8 mouse cellular contexts compared by ENCODE assay signal in the genomic region with DNA sequence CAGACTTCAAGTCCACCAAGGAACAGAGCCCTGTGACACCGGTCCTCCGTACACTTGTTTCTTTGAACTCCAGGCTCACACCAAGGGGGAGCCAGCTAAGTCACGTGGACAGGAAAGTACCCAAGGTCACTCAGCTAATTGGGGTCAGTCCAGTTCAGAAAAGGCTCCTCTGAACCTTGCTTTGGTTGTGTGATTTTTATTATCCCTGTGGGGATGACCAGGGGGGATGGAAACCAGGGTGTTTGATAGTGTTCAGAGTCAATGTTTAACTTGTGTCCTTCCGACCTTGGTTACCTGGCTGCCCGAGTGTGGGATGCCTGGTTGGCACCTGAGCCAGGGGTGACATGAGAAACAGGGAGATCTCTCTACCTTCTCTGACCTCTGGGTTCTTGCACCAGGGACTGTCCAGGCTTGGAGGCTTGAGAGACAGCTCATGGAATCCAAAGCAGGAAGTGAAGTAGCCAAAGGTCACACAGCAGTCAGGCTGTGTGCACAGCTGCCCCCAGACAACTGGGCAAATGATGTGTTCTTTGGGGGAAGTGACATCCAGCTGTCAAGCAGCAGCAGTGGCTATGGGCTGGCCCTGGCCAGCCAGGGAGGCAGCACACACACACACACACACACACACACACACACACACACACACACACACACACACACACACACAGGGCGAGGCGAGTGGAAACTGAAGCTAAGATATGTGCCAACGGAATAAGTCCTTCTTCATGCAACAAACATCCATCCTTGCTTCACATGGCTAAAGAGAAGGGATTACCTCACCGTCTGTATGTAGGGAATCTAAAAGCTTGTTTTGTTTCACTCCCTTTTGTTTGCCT.
DNase-seq lines count a peak whose midpoint lies in the region; ATAC-seq and TF ChIP-seq lines count a peak whose summit lies in the region.
"Had no signal": no experiment of that assay in that cellular context is flagged by ENCODE, and none has a peak within 500 bp of the region (broad histone marks: within the 10 kb centered on the region; RNA-seq: fewer than 3 reads in every experiment).

No protein-coding gene starts in this region.

- no peak overlapping the region for H3K27ac ChIP-seq in embryonic facial prominence, embryonic 12.5 days
- H3K27ac ChIP-seq in lung, postnatal 0 days (ENCODE audit: low read length), result no peak overlapping the region

- no peak overlapping the region for H3K4me3 ChIP-seq in embryonic facial prominence, embryonic 12.5 days
- H3K4me3 ChIP-seq in lung, postnatal 0 days (ENCODE audit: low read depth, low read length), result no peak overlapping the region

- H3K4me1 ChIP-seq in embryonic facial prominence, embryonic 12.5 days, result peaks cover 11% of the 10 kb centered on the region
- H3K4me1 ChIP-seq in lung, postnatal 0 days (ENCODE audit: insufficient read depth, low read depth, low read length), result no peaks in the 10 kb centered on the region

- 0 out of 2 replicates have a peak, but pooled peaks have one; percentile 13 for ATAC-seq in embryonic facial prominence, embryonic 12.5 days (ENCODE audit: insufficient number of reproducible peaks, insufficient read depth, low FRiP score, low TSS enrichment)
- peak; percentile 95 for ATAC-seq in lung, postnatal 0 days

- no peak for TF ChIP-seq EP300 in lung, postnatal 0 days (IDR thresholded peaks at IDR 0.05)

- no peaks in the 10 kb centered on the region for H3K36me3 ChIP-seq in embryonic facial prominence, embryonic 12.5 days
- H3K36me3 ChIP-seq in lung, postnatal 0 days (ENCODE audit: insufficient read depth, low read length), result no peaks in the 10 kb centered on the region

- no peak overlapping the region for H3K4me2 ChIP-seq in embryonic facial prominence, embryonic 12.5 days (replicated peaks)
- H3K4me2 ChIP-seq in lung, postnatal 0 days (replicated peaks; ENCODE audit: low read depth, low read length), result no peak overlapping the region

- no peaks in the 10 kb centered on the region for H3K27me3 ChIP-seq in embryonic facial prominence, embryonic 12.5 days
- no peaks in the 10 kb centered on the region for H3K27me3 ChIP-seq in lung, postnatal 0 days (replicated peaks; ENCODE audit: insufficient read depth, low read length)

- WGBS in embryonic facial prominence, embryonic 12.5 days, result 40% methylated on average over 9 of the region's 9 CpGs
- 37% methylated on average over 9 of the region's 9 CpGs for WGBS in lung, postnatal 0 days

- no peaks in the 10 kb centered on the region for H3K9me3 ChIP-seq in embryonic facial prominence, embryonic 12.5 days
- H3K9me3 ChIP-seq in lung, postnatal 0 days (ENCODE audit: low read length), result no peaks in the 10 kb centered on the region

- TF ChIP-seq CTCF in lung, postnatal 0 days (IDR thresholded peaks at IDR 0.05), result 0 out of 2 replicates have a peak, but pooled peaks have one; percentile 4

- H3K9ac ChIP-seq in embryonic facial prominence, embryonic 12.5 days, result no peak overlapping the region
- no peak overlapping the region for H3K9ac ChIP-seq in lung, postnatal 0 days (replicated peaks; ENCODE audit: low read depth)

- peak; percentile 71 for DNase-seq in embryo, embryonic 10 days (ENCODE audit: low spot score)
- peak; percentile 85 to 94 for DNase-seq in kidney, postnatal 25 days
- DNase-seq in lung, postnatal 0 days (ENCODE audit: low spot score), result peak; percentile 87
- no peak for DNase-seq in gastrocnemius, postnatal 10 days
- DNase-seq in ovary, postnatal 36 days (ENCODE audit: low spot score), result no peak
- DNase-seq in cerebellum, postnatal 10 days, result no peak
- DNase-seq: spleen, adult 18-20 months had no signal

Comparison
In these comparisons a context has a peak if more than half of its experiments do, and no peak if none do; other contexts are left out.
1. DNase-seq: peak in embryo, embryonic 10 days (single experiment), kidney, postnatal 25 days (2 of 2) and lung, postnatal 0 days (single experiment); none in gastrocnemius, postnatal 10 days (single experiment), ovary, postnatal 36 days (single experiment) and cerebellum, postnatal 10 days (0 of 2).